Mouse (Mus musculus) adrenal gland, postnatal 25 days (tissue): ENCODE data around the gene Psmc6. TPM values are rescaled to one million over a fixed set of nuclear protein-coding genes. Genes with fewer than 3 reads are reported as not detected.

Source experiments
- DNase-seq: peaks from one replicate; pipeline ENCODE4 v3.0.0; 2021; ENCODE audit warnings: mixed read lengths
- long read RNA-seq: library from polyadenylated mRNA; stranded (forward); transcript quantifications from one replicate; pipeline ENCODE4 v2.0.0, GENCODE M21; 2021
- total RNA-seq: library from RNA; stranded (reverse); gene quantifications from 2 replicates; pipeline ENCODE4 v1.2.3, GENCODE M21; 2021

Psmc6 gene
- total RNA-seq, result 122 and 142 TPM in 2 replicates
- long read RNA-seq, transcript Psmc6-201 (14 exons, 2,234 nt), result major isoform, 156 of 169 reads
- long read RNA-seq, partial matches to known transcripts, result 5 of 169 reads
- long read RNA-seq, other reads (novel, unspliced or antisense), result 8 of 169 reads

- DNase-seq, result peak; percentile 89
Measured at GRCm38 (mm10) chr14:45329589-45330181, at the start of gene Psmc6. Gene Psmc6, plus strand, starts transcription at chr14:45329788.

DNA sequence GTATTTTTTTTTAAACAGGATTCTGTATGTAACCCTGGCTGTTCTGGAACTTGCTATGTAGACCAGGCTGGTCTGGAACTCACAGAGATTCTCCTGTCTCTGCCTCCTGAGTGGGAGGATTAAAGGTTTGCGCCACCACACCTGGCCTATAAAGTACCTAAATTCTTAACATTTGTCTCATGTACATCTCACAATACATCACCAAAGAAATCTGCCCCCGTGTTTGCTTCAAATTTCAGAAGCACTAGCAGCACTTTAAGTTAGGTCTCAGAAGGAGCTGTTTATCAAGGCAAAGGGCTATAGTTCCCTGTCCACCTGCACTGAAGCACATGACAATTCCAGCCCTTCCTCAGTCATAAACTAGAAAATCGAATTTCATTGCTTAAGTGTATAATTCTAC is 47.5 kb upstream of the Psmc6 start:
- no peak for DNase-seq

DNA sequence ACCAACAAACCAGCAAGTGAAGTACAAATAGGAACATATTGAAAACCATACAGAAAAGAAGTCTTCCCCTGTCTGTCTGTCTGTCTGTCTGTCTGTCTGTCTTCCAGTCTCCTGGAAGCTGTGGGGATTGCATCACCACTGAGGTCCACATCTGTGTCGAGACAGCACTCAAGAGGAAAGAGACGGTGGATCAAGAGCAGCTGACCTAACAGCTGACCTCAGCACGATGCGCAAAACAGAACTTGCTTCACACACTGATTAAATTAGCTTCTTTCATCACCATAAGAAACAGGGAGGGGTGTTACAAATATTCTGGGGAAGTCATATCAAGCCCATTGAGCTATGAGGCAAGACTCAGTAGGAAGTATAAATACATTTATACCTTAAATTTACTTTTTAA is 38.0 kb upstream of the Psmc6 start:
- DNase-seq, result no peak

- DNase-seq, result no peak
Measured at GRCm38 (mm10) chr14:45303939-45304338, 25.6 kb upstream of the Psmc6 start.

- DNase-seq, result no peak
Measured at GRCm38 (mm10) chr14:45304389-45304788, 25.2 kb upstream of the Psmc6 start.

DNA sequence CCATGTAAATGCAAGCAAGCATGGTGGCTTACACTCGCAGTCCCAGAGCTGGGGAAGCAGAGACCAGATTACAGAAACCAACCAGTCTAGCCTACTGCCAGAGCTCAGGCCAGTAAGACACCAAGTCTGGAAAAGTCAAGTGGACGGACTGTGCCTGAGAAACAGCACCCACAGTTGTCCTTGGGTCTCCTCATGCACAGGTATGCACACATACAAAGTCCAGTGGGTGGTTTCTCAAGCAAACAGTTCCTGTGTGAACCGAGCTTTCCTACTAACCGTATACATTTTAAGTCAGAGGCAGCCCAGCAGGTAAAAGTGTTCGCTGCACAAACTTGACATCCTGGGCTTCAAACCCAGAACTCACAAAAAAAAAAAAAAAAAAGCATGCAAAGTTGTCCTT is 23.7 kb upstream of the Psmc6 start:
- DNase-seq, result no peak

DNA sequence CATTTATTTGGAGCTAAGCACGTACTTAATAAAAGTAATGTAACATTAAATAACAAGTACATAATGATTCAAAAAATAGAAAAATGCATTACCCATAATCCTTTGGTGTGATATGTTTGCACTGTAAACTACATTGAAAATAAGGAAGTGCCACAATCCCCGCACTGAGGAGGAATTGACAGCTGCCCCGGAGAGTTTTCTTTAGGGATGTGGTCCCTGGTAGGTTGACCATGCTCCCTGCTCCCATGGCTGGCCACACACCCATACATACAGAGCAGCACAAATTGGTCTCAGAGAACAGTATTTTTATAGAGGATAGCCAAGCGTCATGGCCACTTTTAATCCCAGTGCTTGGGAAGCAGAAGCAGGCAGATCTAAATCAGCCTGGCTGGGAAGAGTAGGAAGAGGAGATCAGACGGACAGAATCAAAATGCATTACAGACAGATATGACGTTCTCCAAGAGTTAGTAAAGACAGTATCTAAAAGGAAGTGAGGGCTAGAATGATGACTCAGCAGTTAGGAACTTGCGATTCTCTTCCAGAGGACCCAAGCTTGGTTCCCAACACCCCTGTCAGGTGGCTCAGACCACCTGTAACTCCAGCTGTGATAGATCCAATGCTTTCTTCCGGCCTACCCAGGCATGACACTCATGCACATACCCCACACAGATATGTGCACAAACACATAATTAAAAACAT is 21.8 kb upstream of the Psmc6 start:
- no peak for DNase-seq

DNA sequence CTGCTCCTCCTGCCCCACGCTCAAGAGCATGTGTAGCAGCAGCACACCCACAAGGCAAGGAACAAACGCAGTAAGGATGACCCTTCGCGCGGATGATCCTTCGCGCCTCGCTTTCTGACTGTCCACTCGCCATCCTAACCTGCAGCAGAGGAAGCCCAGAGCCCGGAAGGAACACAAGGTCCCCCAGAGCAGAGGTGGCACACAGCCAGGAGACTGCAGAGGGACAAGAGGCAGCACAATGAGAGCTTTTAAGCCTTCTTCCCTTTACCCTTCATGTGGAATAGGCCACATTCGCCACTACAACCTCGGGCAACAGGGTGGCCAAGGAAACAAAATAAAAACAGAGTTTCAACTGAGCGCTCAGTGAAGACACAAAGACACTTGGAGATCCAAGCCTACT is 19.9 kb upstream of the Psmc6 start:
- peak; percentile 48 for DNase-seq

DNA sequence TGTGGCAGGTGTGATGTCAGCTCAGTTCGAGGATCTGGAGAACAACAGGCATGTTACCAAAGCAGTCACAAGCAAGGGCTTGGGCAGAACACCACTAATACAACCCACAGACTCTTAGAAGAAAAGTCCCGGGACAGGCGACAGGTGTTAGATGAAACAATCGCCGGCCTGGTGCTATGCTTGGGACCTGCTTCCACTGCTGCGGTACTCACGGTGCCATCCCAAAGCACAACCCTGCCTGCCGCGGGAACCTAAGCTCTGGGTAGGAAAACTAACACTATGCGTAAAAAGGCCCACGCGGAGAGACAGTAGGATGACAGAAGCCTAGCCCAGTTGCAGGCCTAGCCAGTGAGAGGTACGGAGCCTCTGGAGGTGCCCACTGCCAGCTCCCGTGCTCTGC is 19.5 kb upstream of the Psmc6 start:
- no peak for DNase-seq

GRCm38 (mm10) chr14:45316927-45317326 is 12.7 kb upstream of the Psmc6 start:
- DNase-seq, result no peak

GRCm38 (mm10) chr14:45317921-45318411 is 11.6 kb upstream of the Psmc6 start:
- DNase-seq, result no peak

DNA sequence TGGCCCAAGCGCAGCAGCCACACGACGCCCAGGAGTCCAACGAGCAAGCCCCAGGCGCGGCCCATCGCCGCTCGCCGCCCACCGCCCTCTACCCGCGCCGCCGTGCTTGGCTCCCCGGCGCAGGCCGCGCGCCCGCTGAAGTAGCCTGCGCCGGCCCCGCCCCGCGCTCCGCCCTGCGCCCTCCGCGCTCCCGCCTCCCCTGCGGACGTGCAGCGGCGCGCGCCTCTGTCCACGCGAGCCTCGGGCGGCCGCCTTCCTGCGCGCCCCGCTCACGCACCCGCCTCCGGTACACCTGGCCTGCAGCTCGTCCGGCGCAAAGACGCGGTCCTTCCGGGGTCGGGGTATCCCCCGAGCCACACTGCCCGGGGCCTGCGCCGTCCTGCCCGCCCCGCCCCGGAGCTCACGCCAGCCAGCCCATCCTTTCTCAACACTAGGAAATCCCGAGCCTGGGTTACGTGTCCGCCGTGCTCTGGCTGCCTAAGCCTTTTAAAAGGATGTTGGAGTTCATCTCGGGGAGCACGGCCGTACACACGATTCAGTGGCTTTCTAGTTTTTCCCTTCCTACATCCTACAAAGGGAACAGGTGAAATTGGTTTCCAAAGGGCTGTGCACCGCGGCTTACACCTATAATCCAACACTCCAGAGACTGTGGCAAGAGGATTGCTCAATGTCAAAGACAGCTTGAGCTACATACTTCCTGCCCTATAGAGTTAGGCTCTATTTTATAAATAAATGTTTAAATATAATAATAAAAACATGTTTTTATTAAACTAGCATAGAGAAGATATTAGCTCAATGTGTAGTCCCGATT is 11.0 kb upstream of the Psmc6 start, which contains the start of gene Ero1l:
TSS of gene Ero1l (minus strand) at position 346 of the 811 bp plus-strand sequence.
- peak; percentile 85 for DNase-seq

- DNase-seq, result no peak
Measured at GRCm38 (mm10) chr14:45319237-45319610, 10.4 kb upstream of the Psmc6 start.

DNA sequence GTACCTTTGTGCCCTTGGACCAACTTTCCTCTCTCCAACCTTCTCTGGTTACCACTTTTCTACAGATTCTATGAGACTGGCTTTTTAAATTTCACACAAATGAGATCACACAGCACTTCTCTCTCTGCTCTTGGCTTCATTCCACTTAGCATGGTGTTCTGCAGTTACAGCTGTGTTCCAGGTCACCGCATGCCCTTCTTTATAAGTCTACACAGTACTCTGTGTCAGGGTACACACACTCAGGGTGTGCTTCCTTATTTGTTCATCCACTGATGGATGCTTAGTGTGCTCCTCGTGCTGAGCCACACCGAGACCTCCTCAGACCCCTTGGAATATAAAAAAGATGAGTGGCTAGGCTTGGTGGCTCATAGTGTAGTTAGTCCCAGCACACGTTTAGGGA is 9.5 kb upstream of the Psmc6 start:
- no peak for DNase-seq

GRCm38 (mm10) chr14:45321067-45321466 is 8.5 kb upstream of the Psmc6 start:
- no peak for DNase-seq

DNA sequence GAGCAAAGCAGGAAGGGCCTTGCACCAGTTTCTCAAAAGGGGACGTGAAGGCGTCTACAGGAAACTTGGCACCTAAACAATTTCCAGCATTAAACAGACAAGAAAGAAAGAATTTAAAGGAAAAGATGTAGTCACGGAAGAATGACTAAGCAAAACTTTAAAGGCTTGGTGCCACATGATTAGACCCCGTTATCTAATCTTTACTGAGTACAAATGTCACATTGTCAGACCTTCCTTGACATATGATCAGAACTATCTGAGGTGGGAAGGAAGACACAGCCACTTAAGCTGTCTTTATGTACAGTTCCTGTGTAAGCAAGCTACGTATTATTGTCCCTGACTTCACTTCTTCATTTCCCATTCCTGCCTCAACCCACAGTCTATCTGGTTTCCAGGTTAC is 8.0 kb upstream of the Psmc6 start:
- no peak for DNase-seq

- no peak for DNase-seq
Measured at GRCm38 (mm10) chr14:45322450-45322849, 7.1 kb upstream of the Psmc6 start.

- DNase-seq, result no peak
Measured at GRCm38 (mm10) chr14:45323320-45323719, 6.3 kb upstream of the Psmc6 start.

GRCm38 (mm10) chr14:45325471-45325870 is 4.1 kb upstream of the Psmc6 start:
- peak; percentile 15 for DNase-seq

DNA sequence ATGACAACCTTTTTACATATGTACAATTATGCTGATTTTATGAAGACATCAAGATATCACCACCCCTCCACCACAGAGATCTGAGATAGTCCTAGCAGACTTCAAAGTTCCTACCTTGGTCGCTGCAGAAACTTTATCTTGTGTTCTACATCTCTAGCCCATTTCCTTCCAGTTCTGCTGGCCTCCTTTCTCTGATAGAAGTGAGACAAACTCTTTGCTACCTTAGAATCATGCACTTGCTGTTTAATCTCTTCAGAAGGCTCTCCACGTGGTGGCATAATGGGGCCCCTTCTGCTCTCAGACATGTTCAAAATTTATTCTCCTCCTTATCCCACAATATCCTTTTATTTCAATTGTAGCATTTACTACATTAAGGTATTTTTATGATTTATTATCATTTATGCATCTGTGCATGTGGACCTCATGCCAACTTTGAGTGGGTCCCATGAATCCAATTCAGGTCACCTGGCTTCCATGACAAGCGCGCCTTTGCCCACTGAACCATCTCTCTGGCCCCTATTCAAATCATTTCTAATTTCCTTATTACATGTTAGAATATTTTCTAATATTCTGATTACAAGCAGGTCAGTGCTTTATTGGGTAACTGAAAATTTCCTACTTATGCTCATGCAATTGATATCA is 1.4 kb upstream of the Psmc6 start:
- DNase-seq, result no peak

DNA sequence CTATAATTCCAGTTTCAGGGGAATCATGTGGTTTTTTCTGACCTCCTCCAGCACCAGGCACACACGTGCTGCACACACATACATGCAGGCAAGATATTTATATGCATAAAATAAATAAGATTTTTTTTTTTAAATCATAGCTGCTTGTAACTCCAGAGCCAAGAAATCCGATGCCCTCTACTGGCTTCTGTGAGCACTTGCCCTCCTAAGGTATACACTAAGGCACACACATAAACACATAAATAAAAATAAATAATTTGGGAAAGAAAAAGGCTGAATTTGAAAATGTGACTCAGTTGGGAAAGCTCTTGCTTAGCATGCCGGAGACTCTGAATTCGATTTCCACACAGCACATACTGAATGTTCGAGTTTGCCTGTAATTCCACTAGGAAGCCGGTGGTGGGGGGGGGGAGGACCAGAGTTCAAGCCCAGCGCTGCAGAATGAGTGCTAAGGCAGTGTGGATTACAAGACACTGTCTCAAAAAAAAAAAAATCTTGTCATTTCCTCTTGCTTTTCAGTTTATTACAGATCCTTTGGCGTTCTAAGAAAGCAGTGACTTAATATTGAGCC is 485 bp upstream of the Psmc6 start:
- no peak for DNase-seq
